Mouse (Mus musculus): ENCODE measurements around the gene Ngrn. TPM values are rescaled to one million over a fixed set of nuclear protein-coding genes. Genes with fewer than 3 reads are reported as not detected.

Gene Ngrn
- total RNA-seq (2022), result 10 to 100 TPM; 40.5 to 43.0 (median 41.7) TPM

DNA sequence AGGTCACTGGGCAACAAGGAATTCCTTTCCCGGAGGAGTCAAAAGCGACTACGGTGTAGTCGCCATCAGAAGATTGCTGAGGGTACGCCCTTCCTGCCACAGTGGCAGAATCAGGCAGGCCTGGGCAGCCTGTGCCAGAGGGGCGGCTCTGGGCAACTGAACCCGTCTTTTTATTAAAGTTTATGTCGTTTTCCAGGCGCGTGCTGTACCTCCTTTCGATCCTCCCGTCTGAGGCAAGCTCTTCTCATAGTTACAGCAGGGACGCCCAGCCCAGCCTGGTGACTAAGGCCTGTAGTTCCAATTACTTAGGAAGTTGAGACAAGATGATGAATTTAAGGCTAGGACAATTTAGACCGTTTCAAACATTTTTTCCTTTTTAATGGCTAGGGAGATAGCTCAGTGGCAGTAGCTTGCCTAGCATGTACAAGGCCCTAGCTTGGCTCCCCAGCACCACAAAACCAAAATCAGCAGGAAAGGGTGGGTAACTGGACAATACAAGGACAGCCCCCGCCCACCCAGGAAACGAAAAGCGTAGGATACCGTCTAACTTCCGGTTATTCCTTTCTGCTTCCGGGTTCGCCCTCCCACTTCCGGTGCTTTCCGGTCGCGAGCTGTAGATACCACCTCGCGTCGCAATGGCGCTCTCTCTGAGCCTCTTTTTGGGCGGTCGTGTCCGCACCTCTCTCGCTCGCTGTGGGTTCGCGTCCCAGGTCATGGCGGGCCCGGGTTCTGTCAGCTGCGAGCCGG lies at the start of gene Ngrn:
Ngrn (plus strand) TSS at position 591 of the 747 bp plus-strand sequence.
- DNase-seq (ENCODE audit: low spot score in 2 of 2), result peak; percentile 64 to 84

DNA sequence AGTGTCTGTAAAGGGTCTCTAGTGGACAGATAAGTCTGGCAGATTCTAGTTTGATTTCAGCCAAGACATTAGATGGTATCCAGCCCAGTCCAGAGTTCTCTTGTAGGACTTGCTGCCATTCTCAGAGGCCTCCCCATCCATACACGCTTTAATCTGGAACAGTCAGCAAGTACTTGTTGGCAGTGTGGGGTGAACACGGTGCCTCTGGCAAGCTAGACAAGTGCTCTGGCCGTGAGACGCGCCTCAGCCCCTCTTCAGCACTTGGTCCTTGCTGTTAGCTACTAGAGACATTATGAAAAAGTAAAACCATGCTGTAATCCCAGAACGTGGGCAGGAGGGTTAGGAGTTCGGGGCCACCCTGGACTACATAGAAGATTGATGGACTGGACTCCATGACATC lies 47.4 kb upstream of the Ngrn start:
- no peak for DNase-seq (ENCODE audit: low spot score in 2 of 2)

DNA sequence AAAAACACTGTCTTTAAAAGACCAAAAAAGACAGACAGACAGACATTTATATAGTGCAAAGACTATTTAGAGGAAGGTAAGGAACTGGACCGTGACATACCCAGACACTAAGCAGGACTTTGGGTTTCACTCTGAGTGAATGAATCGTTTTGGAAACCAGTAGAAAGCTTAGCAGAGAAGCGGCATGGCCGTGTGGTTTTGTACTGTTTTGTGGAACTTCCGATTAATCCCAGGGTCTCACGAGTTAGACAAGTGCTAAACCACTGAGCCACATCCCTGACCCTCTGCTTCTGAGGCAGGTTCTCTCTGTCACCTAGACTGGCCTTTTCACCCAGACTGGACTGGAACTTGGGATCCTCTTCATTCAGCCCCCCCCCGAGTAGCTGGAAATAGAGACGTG lies 46.6 kb upstream of the Ngrn start:
- DNase-seq (ENCODE audit: low spot score in 2 of 2), result no peak

- DNase-seq (ENCODE audit: low spot score in 2 of 2), result no peak
Observed at GRCm38 (mm10) chr7:80215398-80215797, 45.6 kb upstream of the Ngrn start.

GRCm38 (mm10) chr7:80216566-80216965 lies 44.4 kb upstream of the Ngrn start:
- no peak for DNase-seq (ENCODE audit: low spot score in 2 of 2)

DNA sequence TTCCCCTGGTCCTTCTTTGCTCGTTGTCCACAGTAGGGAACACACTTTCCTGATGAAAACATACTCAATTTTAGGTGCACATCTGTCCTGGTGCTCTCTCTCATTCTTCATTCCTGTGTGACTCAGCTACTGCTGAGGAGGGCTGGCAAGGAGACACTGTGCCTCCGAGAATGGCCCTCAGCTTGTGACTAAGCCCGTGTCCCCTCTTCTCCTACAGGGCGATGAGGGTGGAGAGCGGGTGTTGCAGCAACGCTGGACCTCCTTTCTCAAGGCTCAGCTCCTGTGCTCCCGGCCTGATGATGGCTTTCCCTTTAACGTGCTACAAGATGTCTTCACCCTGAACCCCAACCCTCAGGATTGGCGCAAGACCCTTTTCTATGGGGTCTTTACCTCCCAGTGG lies 42.3 kb upstream of the Ngrn start:
- DNase-seq (ENCODE audit: low spot score in 2 of 2), result no peak

- DNase-seq (ENCODE audit: low spot score in 2 of 2), result no peak
Observed at GRCm38 (mm10) chr7:80220237-80220797, 40.7 kb upstream of the Ngrn start.

DNA sequence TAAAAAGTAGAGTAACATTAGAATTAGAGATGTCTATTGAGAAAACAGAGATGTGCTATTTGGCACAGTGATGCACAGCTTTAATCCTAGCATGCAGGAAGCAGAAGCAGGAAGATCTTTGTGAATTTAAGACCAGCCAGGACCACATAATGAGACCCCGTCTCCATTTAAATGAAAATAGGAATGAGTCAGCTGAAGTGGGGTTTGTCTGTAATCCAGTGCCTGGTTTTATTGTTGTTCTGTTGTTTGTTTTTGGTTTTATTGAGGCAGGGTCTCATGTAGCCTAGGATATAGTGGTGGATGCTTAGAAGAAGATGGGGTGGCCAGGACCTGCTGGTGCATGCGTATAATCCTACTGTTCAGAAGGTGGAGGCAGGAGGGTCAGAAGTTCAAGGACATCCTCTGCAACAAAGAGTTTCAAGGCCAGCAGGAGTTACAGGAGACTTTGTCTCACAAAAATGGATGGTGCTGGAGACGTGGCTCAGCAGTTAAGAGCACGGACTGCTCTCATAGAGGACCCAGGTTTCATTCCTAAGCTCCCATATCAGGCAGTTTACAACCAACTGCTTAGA lies 39.8 kb upstream of the Ngrn start:
- no peak for DNase-seq (ENCODE audit: low spot score in 2 of 2)

DNA sequence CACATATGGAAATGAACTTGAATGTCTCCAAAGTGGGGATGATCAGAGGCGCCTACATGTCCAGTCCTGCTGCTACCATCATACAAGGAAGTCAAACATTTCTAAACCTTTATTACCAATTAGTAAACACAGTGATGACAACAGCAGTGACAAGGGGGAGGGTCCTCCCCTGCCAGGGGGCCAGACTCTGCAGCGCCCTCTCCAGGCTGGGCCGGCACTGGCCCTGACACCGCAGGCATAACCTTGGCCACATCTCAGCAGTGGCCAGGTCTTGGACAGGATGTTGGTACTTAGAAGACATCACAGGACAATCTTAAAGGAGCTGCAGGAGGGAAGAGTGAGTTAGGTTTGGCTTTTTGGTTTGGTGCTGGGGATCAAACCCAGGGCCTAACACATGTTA lies 34.0 kb upstream of the Ngrn start:
- DNase-seq (ENCODE audit: low spot score in 2 of 2), result no peak

- DNase-seq (ENCODE audit: low spot score in 2 of 2), result no peak
Observed at GRCm38 (mm10) chr7:80230196-80230595, 30.8 kb upstream of the Ngrn start.

- no peak for DNase-seq (ENCODE audit: low spot score in 2 of 2)
Observed at GRCm38 (mm10) chr7:80231971-80232488, 29.0 kb upstream of the Ngrn start.

- DNase-seq (ENCODE audit: low spot score in 2 of 2), result peak; percentile 86 to 93
Observed at GRCm38 (mm10) chr7:80232489-80233029, 28.5 kb upstream of the Ngrn start, which contains the start of the genes Cib1 and Gdpgp1. Cib1 (minus strand) TSS chr7:80232813. Gdpgp1 (plus strand) TSS chr7:80232865.

GRCm38 (mm10) chr7:80233799-80234198 lies 27.2 kb upstream of the Ngrn start:
- no peak for DNase-seq (ENCODE audit: low spot score in 2 of 2)

- no peak for DNase-seq (ENCODE audit: low spot score in 2 of 2)
Observed at GRCm38 (mm10) chr7:80238542-80238941, 22.5 kb upstream of the Ngrn start.

- DNase-seq (ENCODE audit: low spot score in 2 of 2), result no peak
Observed at GRCm38 (mm10) chr7:80241661-80242060, 19.4 kb upstream of the Ngrn start.

DNA sequence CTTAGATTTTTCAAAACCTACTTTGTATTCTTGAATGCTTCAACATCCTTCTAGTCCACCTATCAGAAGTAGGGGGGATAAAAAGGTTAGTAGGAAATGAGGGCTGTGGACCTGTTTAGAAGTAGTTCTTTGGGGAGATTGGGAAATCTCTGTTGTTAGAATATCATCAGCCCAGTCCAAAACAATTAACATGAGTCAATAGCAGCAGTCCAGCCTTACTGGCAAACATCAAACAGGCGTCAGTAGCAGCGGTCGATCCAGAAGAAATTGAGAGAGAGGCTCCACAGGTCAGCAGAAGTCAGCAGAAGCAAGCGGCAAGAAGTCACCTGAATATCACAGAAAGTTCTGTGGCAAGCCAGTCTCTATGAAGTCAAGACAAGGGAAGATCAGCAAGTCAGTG lies 16.2 kb upstream of the Ngrn start:
- DNase-seq (ENCODE audit: low spot score in 2 of 2), result no peak

DNA sequence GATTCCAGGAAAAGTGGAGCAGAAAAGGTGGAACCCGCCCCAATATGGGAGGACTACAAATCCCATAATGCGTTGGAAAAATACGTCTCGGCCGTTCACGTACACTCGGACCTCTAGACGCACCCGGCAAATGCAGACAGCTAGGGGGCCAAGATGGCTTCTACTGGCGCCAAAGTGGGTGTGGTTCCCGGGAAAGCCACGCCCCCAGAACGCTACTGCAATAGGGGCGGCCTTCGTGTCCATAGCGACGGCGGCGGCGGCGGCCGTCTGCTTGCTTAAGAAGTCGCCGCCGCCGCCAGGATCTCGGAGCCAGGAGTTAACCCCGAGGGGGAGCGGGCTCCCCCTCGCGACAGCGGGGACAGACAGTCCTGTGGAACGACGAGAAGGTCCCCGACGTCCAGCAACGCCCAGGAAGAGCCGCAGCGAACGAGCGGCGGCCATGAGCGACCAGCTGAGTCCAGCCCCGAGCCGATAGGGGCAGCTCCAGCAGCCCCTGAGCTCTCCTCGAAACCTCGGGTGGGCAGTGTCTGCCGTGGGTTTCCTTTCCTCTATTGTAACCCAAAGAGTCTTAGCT lies 14.8 kb upstream of the Ngrn start, which contains the start of gene Ttll13:
Ttll13 (plus strand) TSS at position 229 of the 574 bp plus-strand sequence.
- DNase-seq (ENCODE audit: low spot score in 2 of 2), result peak; percentile 75 to 97

DNA sequence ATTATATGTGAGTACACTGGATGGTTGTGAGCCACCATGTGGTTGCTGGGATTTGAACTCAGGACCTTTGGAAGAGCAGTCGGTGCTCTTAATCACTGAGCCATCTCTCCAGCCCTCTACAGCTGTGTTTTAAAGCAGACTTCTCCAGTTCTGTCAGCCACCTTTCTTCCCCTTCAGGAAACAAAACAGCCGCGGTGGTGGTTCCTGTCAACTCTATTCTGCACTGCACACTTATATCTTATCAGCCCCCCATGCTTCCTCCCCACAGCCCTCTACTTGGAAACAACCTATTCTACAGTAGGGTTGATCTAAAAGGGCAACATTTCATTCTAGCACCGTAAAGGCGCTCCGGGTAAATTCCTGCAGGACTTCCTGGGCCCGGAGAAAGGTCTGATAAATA lies 14.2 kb upstream of the Ngrn start:
- no peak for DNase-seq (ENCODE audit: low spot score in 2 of 2)

DNA sequence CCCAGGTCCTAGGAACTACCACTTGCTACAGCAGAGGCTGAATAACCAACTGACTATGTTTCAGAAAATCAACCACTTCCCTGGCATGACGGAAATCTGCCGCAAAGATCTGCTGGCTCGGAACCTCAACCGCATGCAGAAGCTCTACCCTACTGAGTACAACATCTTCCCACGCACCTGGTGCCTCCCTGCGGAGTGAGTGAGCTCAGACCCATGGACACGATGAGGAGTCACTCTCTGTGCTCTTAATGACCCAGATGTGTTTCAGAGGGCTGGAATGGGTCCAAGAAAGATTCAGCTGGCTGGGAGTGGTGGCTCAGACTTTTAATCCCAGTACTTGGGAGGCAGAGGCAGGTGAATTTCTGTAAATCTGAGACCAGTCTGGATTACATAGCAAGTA lies 8.6 kb upstream of the Ngrn start:
- no peak for DNase-seq (ENCODE audit: low spot score in 2 of 2)

DNA sequence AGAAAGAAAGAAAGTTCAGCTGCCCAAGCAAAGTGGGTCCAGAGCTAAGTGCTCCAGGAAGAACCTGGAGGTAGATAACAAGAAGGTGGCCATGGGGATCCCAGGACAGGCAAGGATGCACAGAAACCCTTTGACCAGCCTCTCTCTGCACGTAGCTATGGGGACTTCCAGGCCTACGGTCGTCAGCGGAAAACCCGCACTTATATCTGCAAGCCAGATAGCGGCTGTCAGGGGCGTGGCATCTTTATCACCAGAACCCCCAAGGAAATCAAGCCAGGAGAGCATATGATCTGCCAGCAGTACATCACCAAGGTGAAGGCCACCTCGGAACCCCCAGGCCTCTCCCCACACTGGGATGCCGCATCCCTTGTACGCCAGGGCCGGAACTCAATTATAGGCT lies 8.1 kb upstream of the Ngrn start:
- DNase-seq (ENCODE audit: low spot score in 2 of 2), result no peak

DNA sequence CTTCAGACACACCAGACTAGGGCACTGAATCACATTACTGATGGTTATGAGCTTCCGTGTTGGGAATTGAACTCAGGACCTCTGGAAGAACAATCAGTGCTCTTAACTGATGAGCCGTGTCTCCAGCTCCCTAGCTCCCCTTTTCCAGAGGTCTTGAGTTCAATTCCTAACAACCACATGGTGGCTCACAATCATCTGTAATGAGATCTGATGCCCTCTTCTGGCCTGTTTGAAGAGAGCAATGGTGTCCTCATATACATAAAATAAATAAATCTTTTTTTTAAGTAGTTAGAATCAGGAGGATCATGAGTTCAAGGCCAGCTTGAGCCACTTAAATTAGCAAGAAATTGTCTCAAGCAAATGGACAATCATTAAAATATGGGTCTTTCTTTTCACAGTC lies 5.0 kb upstream of the Ngrn start:
- no peak for DNase-seq (ENCODE audit: low spot score in 2 of 2)

GRCm38 (mm10) chr7:80257706-80258105 lies 3.3 kb upstream of the Ngrn start:
- no peak for DNase-seq (ENCODE audit: low spot score in 2 of 2)

Measured in left cerebral cortex, adult 8-10 months (tissue).